Mouse (Mus musculus) thymus, postnatal 14 days (tissue): ENCODE data around the gene Frem1.
A peak's percentile ranks its signal among the peaks of the same experiment; 100 is the strongest.

ENCODE experiments used
- DNase-seq: peaks from one replicate; pipeline ENCODE4 v3.0.0; 2021

The Frem1 gene

GRCm38 (mm10) chr4:83020759-83021555 lies 31.2 kb downstream of the Frem1 start:
- DNase-seq, result no peak

GRCm38 (mm10) chr4:83018111-83019105 lies 33.7 kb downstream of the Frem1 start:
- no peak for DNase-seq

GRCm38 (mm10) chr4:83014538-83014937 lies 37.6 kb downstream of the Frem1 start:
- no peak for DNase-seq

GRCm38 (mm10) chr4:83004086-83004485 lies 48.1 kb downstream of the Frem1 start:
- no peak for DNase-seq

- DNase-seq, result no peak
Measured at GRCm38 (mm10) chr4:82992042-82992441, 60.1 kb downstream of the Frem1 start.

- no peak for DNase-seq
Measured at GRCm38 (mm10) chr4:82990973-82991695, 61.0 kb downstream of the Frem1 start.

GRCm38 (mm10) chr4:82972381-82972780 lies 79.8 kb downstream of the Frem1 start:
- no peak for DNase-seq

- DNase-seq, result no peak
Measured at GRCm38 (mm10) chr4:82970901-82971648, 81.1 kb downstream of the Frem1 start.

GRCm38 (mm10) chr4:82961024-82961423 lies 91.1 kb downstream of the Frem1 start:
- no peak for DNase-seq

GRCm38 (mm10) chr4:82957827-82958538 lies 94.2 kb downstream of the Frem1 start:
- no peak for DNase-seq

- DNase-seq, result no peak
Measured at GRCm38 (mm10) chr4:82953992-82954391, 98.1 kb downstream of the Frem1 start.

GRCm38 (mm10) chr4:82949511-82949910 lies 102.6 kb downstream of the Frem1 start:
- no peak for DNase-seq

GRCm38 (mm10) chr4:82946721-82947120 lies 105.4 kb downstream of the Frem1 start:
- DNase-seq, result no peak

- no peak for DNase-seq
Measured at GRCm38 (mm10) chr4:82946276-82946612, 105.9 kb downstream of the Frem1 start.

- DNase-seq, result no peak
Measured at GRCm38 (mm10) chr4:82945572-82946275, 106.4 kb downstream of the Frem1 start.

GRCm38 (mm10) chr4:82940680-82941079 lies 111.5 kb downstream of the Frem1 start:
- no peak for DNase-seq

GRCm38 (mm10) chr4:82940248-82940647 lies 111.9 kb downstream of the Frem1 start:
- peak; percentile 14 for DNase-seq

- no peak for DNase-seq
Measured at GRCm38 (mm10) chr4:82934308-82934707, 117.8 kb downstream of the Frem1 start.

- peak; percentile 48 for DNase-seq
Measured at GRCm38 (mm10) chr4:82933698-82934210, 118.4 kb downstream of the Frem1 start.

- DNase-seq, result no peak
Measured at GRCm38 (mm10) chr4:82930079-82930478, 122.1 kb downstream of the Frem1 start.

- no peak for DNase-seq
Measured at GRCm38 (mm10) chr4:82921962-82922361, 130.2 kb downstream of the Frem1 start.
